Mouse (Mus musculus) natural killer cell, adult 2 months (primary cell): ENCODE results near the gene Trmt10a.
"Not testable (repeated sequence)": the region's sequence is repeated elsewhere in the genome, so short reads cannot be mapped to it uniquely, and the experiment has no call there.

Experiments used
- DNase-seq, 2 experiments: peaks; one replicate each; pipeline ENCODE4 v3.0.0; 2022; ENCODE audit warnings: low spot score in 2 of 2

The Trmt10a gene

GRCm38 (mm10) chr3:138134528-138134927 is 8.7 kb upstream of the Trmt10a start:
- DNase-seq, result no peak

- not testable (repeated sequence) for DNase-seq
These were observed 5.1 kb upstream of the Trmt10a start for GRCm38 (mm10) chr3:138138146-138138545.

DNA sequence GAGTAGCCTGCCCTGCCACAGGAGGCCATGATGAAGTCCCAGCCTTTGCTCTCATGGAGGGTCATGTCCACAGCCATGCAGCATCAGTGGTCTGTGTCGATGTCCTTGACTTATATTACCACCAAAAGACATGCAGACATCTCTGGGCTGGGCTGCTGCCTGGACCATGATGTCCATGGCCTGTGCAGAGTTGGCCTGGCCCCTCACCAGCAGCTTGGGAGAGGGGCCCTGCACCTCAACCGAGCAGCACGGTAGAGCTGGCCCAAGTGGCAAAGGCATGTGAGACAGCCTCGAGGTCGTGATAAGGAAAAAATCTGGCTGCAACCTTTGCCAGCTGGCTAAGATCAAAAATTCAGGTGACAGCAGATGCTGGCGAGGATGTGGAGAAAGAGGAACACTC is 3.6 kb upstream of the Trmt10a start:
- DNase-seq, result no peak

DNA sequence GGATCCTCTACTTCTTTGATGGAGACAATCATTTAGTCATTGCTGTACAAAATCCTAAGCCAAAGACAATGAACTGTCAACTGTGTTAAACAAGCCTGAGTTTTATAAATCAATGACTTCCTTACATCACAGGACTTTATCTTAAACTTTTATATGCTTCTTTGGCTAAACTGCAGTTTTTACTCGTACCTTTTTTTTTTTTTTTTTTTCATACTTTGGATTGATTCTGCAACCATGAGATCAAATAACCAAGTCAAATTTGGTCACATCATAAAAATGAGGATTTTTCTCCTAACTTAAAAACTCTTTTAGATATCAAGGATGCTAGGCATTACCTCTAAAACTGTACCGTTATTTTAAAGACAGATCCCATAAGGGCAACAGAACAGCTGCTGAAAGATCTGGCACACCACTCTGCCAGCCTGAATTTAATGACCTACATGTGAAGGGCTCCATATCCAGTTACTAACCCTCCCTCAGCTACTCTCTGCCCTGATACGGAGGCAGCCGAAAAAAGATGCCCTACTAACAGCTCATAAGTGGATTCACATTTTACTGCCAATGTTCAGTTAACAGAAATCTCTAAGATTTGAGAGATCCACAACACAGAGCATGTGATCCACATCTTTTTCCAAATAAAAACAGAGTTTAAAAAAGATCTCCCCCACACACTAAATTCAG is 1.1 kb upstream of the Trmt10a start:
- no peak for DNase-seq

- no peak for DNase-seq
These were observed 424 bp upstream of the Trmt10a start for GRCm38 (mm10) chr3:138142733-138143314.

GRCm38 (mm10) chr3:138144060-138144641 is 903 bp downstream of the Trmt10a start:
- peak in 1 of 2 experiments; percentile 1 for DNase-seq

DNA sequence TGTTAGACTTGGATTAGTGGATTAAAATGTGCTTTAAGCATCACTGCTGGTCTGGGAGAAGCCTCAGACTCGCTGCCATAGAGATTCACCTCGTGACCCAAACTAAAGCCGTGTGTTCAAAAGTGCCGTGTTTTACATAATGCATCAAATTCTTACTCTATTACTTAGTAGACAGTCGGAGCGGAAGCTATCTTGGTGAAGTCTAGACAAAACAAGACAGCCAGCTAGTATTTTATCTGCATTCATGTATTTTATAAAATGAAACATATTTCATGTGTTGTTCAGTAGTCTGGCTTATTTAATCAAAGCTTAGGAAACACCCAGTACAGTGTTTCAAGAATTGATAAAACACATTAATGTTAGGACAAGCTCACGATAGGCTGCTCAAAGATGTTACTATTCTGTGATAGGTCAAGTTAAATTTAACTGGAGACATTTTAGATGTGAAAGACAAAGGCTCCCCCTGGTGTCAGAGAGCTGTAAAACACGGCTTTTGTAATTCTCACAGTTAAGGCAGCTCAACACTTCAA is 1.5 kb downstream of the Trmt10a start, which contains the start of gene Mttp:
TSS of gene Mttp (minus strand) at position 327 of the 530 bp plus-strand sequence.
- peak; percentile 77 to 81 for DNase-seq

DNA sequence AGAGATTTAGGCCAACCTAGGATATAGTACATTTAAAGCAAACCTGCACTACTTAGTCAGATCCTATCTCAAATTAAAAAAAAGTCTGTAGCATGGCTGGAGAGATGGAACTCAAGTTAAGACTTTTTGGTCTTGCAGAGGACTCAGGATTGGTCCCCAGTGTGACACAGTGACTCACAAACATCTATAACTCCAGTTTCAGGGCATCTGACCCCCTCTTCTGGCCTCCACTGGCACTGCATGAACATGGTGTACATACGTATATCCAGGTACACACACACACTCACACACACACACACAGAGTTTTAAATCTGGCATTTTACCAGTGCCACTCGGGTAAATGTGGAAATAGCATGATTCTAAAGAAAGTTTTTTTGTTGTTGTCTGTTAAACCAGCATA is 5.6 kb downstream of the Trmt10a start:
- DNase-seq, result no peak

DNA sequence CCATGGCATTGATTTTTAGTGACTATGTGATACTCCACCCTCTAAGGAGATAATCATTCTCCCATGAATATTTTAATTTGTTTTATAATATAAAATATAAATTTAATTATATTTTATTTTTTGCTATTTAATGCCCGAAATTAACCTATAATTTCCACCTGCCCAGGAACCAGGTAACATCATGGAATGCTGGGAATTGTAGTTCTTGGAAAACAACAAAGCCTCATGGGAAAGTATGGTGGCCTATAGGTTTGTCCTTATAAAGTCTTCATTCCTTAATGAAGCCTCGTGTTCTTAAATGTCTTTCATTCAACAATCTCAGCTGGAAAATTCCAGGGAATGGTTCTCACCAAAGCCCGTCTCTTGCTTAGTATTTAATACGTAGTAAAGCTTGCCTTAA is 11.8 kb downstream of the Trmt10a start:
- no peak for DNase-seq

DNA sequence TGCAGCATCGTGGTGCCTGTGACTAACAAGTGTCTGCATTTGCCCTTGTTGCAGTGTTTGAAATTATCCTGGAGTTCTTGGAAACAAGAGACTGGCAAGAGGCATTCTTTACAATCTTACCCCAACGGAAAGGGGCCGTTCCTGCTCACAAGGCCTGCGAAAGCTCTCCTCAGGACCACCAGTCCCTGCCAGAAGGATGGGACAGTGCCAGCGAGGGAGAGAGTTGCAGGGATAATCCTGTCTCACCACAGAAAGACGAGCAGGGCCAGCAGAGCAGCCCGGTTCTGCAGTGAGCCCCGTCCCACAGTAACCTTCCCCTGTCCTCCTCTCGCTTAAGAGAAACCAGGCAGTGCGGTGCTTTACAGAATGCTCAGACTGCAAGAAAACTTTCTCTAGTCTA is 13.4 kb downstream of the Trmt10a start:
- DNase-seq, result no peak

- DNase-seq, result no peak
These were observed 18.4 kb downstream of the Trmt10a start for GRCm38 (mm10) chr3:138161623-138162022.

DNA sequence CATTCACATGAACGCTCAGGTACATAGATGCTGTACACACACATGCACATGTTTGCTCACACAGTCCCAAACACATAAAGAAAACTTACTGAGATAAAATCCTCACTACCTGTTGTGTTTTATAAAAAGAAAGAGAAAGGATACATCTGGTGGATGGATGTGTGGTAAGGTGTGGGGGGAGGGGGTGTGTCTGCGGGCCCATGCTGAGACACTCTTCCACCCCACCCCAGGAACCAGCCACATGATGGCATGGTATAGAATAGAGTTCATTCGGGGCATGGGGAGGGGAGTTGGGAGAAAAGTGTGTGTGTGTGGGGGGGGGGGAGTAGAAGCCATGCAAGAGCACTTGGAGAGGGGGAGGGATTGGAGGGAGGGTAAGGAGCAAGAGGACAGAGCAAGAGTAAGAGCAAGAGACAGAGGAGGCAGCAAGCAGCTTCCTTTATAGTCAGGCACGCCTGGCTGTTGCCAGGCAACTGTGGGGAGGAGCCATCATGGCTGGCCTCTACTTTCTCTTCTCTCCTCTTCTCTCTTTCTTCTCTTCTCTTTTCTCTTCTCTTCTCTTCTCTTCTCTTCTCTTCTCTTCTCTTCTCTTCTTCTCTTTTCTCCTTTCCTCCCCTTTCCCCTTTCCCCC is 19.4 kb downstream of the Trmt10a start:
- DNase-seq, result no peak

DNA sequence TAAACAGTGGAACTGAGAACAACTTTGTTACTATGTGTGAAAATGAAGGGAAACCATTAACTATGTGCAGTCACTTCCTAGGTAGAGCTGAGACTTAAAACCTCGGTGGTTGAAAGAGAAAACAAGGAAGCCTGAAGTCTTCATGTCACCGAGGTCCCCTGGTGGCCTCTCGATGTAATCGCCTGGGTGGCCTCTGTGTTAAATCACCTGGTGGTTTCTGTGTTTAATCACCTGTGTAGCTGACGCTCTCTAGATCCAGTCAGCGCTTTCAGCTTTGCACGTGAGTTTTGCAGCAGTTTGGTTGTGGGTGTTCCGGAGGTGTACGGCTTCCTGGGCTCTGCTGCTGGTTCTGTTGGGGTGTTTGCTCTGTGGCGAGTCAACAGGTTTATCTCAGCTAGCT is 30.0 kb downstream of the Trmt10a start:
- no peak for DNase-seq

GRCm38 (mm10) chr3:138175551-138175950 is 32.3 kb downstream of the Trmt10a start:
- DNase-seq, result no peak

GRCm38 (mm10) chr3:138182019-138182418 is 38.8 kb downstream of the Trmt10a start:
- no peak for DNase-seq

GRCm38 (mm10) chr3:138183371-138183770 is 40.1 kb downstream of the Trmt10a start:
- no peak for DNase-seq

DNA sequence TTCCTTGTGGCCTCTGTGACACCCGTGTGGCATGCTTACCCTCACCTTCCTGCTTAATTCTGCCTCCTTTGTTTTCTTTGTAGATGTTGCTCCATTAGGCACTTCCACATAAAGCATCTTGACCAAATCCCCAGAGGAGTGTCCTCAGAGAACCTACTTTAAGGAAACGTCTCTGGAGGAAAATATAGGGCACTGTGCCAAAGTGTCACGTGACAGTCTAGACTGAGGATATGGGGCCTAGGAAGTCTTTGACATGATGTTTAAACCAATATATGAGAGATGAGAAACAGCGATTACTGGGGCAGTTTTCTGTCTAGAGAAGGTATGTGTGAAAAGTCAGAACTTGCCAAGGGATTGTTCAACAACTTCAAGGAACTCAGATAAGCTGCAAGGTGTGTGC is 42.0 kb downstream of the Trmt10a start:
- no peak for DNase-seq

DNA sequence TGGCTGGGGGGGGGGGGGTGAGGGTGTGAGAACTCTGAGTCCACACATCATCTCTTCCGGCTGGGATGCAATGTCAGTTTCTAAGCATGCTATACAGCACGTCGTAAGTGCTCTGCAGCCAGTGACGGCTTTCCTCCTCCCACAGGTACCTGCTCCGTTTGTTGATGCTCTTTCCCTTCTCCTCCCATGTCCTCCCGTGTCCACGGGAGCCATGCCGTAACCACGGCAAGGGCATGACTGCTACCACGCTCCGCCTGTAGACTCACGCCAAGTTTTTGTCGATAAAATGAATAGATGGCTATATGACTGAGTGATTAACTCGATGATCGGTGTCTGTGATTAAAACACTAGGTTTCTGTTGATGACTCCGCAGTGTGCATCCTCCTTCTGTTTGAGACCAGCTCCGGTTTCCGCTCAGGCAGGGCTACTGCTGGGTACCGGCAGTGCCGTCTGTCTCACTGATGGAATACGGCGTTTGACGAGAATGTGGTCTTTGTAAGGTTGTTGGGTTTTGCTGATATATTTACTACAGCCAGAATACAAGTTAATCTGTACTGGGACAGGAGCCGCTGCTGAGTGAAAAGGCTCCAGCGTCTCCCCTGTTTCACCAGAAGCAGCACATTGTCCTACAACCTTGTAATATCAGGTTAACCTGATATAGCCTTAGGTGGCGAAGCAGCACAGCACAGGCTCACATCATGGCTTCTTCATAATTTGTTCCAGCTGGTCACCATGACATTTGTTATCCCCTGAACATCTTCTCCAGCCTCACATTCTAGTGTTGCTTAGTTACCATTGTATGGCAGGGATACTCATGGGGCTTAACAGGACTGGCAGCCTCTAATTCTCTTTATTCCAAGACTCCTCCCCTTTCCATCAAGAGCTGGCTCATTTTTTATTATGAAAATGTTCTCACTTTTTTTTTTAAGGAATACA is 43.0 kb downstream of the Trmt10a start:
- no peak for DNase-seq

DNA sequence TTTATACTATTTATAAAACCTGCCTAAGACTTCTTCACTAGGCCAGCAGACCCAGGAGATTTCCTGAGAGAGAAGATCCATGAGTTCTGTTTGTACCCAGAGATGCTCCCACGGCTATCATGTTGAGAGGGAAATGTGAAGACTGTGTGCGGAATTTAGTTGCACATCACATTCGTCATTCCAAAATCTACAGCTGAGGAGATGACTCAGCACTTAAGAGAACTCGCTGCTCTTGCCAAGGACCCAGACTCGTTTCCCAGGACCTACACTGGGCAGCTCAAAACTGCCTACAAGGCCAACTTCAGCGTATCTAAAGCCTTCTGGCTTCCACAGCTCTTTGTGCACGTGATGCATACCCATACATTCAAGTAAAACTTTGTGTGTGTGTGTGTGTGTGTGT is 49.0 kb downstream of the Trmt10a start:
- DNase-seq, result no peak

DNA sequence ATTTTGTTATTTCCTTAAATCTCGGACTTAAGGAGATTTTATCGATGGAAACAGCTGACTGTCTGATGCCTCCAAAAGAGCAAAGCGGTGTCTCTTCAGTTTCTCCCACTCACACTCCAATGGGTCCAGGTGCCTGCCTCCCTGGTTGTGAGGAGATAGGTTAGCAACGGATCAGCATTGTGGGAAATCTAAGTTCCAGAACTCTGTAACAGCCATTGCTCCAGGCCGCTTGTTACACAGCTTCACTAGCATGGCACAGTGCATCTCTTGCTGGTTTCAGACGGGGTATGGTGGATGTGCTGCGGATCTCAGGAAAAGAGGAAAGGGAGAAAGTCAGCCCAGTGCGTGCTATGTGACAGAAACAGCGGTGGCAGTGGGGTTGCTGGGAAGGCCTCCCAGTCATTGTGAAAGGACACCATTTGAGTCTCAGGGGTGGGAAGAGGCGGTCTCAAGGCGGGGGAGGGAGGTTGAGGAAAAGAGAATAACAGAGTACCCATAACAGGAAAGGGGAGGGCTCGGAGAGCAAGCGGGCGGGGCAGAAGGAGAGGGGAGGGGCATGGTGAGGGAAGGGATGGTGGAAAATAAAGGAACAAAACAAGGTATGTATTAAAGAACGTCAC is 50.5 kb downstream of the Trmt10a start, which contains the start of gene 4930579F01Rik:
TSS of gene 4930579F01Rik (minus strand) at position 143 of the 620 bp plus-strand sequence.
- DNase-seq, result no peak

- DNase-seq, result no peak
These were observed 53.8 kb downstream of the Trmt10a start for GRCm38 (mm10) chr3:138197093-138197492.
